Mouse (Mus musculus) hindbrain, embryonic 14.5 days (tissue): ENCODE data around the gene Mbd5. TPM values are rescaled to one million over a fixed set of nuclear protein-coding genes. Genes with fewer than 3 reads are reported as not detected.

ENCODE experiments used
- ATAC-seq: fragments of 200-750 bp; cut with Nextera tagmentation; 2 replicates; pipeline ENCODE4 v1.8.0; 2017; ENCODE audit warnings: moderate number of reproducible peaks, mild to moderate bottlenecking, moderate TSS enrichment, moderate library complexity; ENCODE audit not compliant: low FRiP score
- DNase-seq: peaks from one replicate; pipeline ENCODE4 v3.0.0-alpha.2; 2015; ENCODE audit warnings: low spot score
- H3K27ac ChIP-seq: fragments of 300-500 bp; sonication (generic); 2 replicates; pipeline ENCODE4 v1.5.1; 2014; ENCODE audit warnings: mild to moderate bottlenecking, moderate library complexity
- H3K27me3 ChIP-seq: fragments of 300-500 bp; sonication (generic); 2 replicates; pipeline ENCODE4 v1.6.1; 2014; ENCODE audit warnings: mild to moderate bottlenecking, low read length, mixed read lengths; ENCODE audit not compliant: control insufficient read depth, insufficient read depth
- H3K36me3 ChIP-seq: fragments of 300-500 bp; sonication (generic); replicated peaks from 2 replicates; pipeline ENCODE4 v1.6.1; 2014; ENCODE audit not compliant: control insufficient read depth, insufficient read depth
- H3K4me1 ChIP-seq: fragments of 300-500 bp; sonication (generic); replicated peaks from 2 replicates; pipeline ENCODE4 v1.6.1; 2014; ENCODE audit warnings: antibody characterized with exemption, low read length, mixed read lengths; ENCODE audit not compliant: control insufficient read depth, insufficient read depth
- H3K4me2 ChIP-seq: fragments of 300-500 bp; sonication (generic); replicated peaks from 2 replicates; pipeline ENCODE4 v1.6.1; 2014; ENCODE audit warnings: mild to moderate bottlenecking, moderate library complexity
- H3K4me3 ChIP-seq: fragments of 300-500 bp; sonication (generic); replicated peaks from 2 replicates; pipeline ENCODE4 v1.5.1; 2014; ENCODE audit warnings: mild to moderate bottlenecking, low read length
- H3K9ac ChIP-seq: fragments of 300-500 bp; sonication (generic); 2 replicates; pipeline ENCODE4 v1.6.1; 2014
- H3K9me3 ChIP-seq: fragments of 300-500 bp; sonication (generic); 2 replicates; pipeline ENCODE4 v1.6.1; 2016; ENCODE audit warnings: low read length; ENCODE audit not compliant: control insufficient read depth
- WGBS: fragments of 180-500 bp; shearing (Covaris S2); extraction: QIAGEN DNeasy Blood & Tissue Kit; methylation state at CpG from one replicate; pipeline ENCODE4 v1.1.7; 2014; 5-methylcytosine and 5-hydroxymethylcytosine counted together
- polyA plus RNA-seq: library from polyadenylated mRNA; unstranded; fragments of >200 nt; fragmentation: Nextera tagmentation; extraction: Ambion mirVana; gene quantifications from 2 replicates; pipeline ENCODE4 v1.2.1, GENCODE M21; 2014

The Mbd5 gene
- polyA plus RNA-seq, result 40.5 and 45.1 TPM in 2 replicates

GRCm38 (mm10) chr2:48948841-48949584 lies at the start of gene Mbd5:
TSS of gene Mbd5 (plus strand) at chr2:48949508.
- no peaks in the 10 kb centered on the region for H3K36me3 ChIP-seq
- ATAC-seq (peak; percentile 99), DNase-seq (peak; percentile 96)
- under 1% methylated on average over 45 of the region's 49 CpGs for WGBS
- H3K27me3 ChIP-seq, result no peaks in the 10 kb centered on the region
- peaks cover 16% of the 10 kb centered on the region for H3K4me1 ChIP-seq
- H3K4me3 ChIP-seq, result peak within 1 kb of the TSS; percentile 82
- H3K4me2 ChIP-seq, result peak within 1 kb of the TSS; percentile 89
- H3K9ac ChIP-seq, result peak within 1 kb of the TSS; percentile 94
- H3K27ac ChIP-seq, result peak within 1 kb of the TSS; percentile 95
- no peaks in the 10 kb centered on the region for H3K9me3 ChIP-seq

DNA sequence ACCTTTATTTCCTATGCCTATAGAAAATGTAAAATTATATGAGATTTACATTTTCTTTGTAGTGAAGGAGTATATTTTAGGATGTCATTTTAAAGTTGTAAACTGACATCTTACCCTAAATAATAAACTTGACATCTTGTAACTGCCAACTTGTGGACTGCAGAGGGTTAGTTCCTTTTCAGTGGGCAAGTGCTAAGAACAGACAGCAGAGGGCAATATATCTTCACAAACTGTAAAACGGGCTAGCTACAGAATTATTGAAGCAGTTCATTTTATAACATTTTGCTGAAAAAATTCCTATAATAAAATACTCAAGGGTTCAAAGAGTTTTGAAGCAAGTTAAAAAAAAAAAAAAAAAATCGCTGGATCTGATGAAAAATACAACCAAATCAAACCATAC lies 40.4 kb upstream of the Mbd5 start:
- no peaks in the 10 kb centered on the region for H3K9me3 ChIP-seq
- WGBS, result 54% methylated on average over 2 of the region's 2 CpGs
- H3K9ac ChIP-seq, result no peak overlapping the region
- ATAC-seq (no peak), DNase-seq (peak; percentile 72)
- H3K4me3 ChIP-seq, result no peak overlapping the region
- no peak overlapping the region for H3K27ac ChIP-seq
- H3K27me3 ChIP-seq, result no peaks in the 10 kb centered on the region
- H3K4me1 ChIP-seq, result no peaks in the 10 kb centered on the region
- H3K4me2 ChIP-seq, result no peak overlapping the region
- peaks cover 57% of the 10 kb centered on the region for H3K36me3 ChIP-seq

GRCm38 (mm10) chr2:48914185-48914584 lies 35.1 kb upstream of the Mbd5 start:
- Histone ChIP-seq H3K27me3 (no peaks in the 10 kb centered on the region), H3K4me1 (no peaks in the 10 kb centered on the region), H3K9me3 (no peaks in the 10 kb centered on the region), H3K9ac (no peak overlapping the region), H3K27ac (no peak overlapping the region), H3K36me3 (peaks cover 54% of the 10 kb centered on the region), H3K4me3 (no peak overlapping the region), H3K4me2 (no peak overlapping the region)
- ATAC-seq (no peak), DNase-seq (no peak)
- WGBS, result 81% methylated on average over 1 of the region's 1 CpGs

GRCm38 (mm10) chr2:48915832-48916231 lies 33.5 kb upstream of the Mbd5 start:
- H3K36me3 ChIP-seq, result peaks cover 46% of the 10 kb centered on the region
- H3K4me3 ChIP-seq, result no peak overlapping the region
- H3K9me3 ChIP-seq, result no peaks in the 10 kb centered on the region
- no peak for ATAC-seq
- H3K9ac ChIP-seq, result no peak overlapping the region
- H3K4me2 ChIP-seq, result no peak overlapping the region
- H3K27me3 ChIP-seq, result no peaks in the 10 kb centered on the region
- DNase-seq, result no peak
- no peaks in the 10 kb centered on the region for H3K4me1 ChIP-seq
- H3K27ac ChIP-seq, result no peak overlapping the region

DNA sequence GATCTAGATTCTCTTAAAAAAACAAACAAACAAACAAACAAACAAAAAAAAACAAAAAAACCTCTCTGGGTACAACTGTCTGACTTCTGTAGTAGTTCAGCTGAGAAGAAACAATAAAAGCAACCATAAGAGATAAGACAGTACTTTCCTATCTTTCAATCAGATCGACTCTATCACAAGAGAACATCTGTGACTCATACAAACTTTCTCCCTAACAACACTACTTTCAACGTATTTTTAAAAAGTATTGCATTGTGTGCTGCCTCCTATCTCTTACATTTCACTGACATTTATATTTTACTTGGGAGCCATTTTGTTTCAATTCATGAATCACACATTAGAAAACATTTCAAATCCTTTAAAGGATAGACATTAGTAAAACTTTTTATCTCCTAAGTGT lies 14.2 kb upstream of the Mbd5 start:
- Histone ChIP-seq H3K4me1 (no peaks in the 10 kb centered on the region), H3K36me3 (peaks cover 44% of the 10 kb centered on the region), H3K4me3 (no peak overlapping the region), H3K27ac (no peak overlapping the region), H3K4me2 (no peak overlapping the region), H3K9ac (no peak overlapping the region), H3K9me3 (no peaks in the 10 kb centered on the region), H3K27me3 (no peaks in the 10 kb centered on the region)
- 93% methylated on average over 2 of the region's 2 CpGs for WGBS
- DNase-seq (no peak), ATAC-seq (no peak)

GRCm38 (mm10) chr2:48947761-48948160 lies 1.5 kb upstream of the Mbd5 start:
- no peaks in the 10 kb centered on the region for H3K27me3 ChIP-seq
- peak overlapping the region; percentile 89 for H3K4me2 ChIP-seq
- DNase-seq, result no peak
- 65% methylated on average over 3 of the region's 3 CpGs for WGBS
- no peak for ATAC-seq
- H3K27ac ChIP-seq, result no peak overlapping the region
- no peaks in the 10 kb centered on the region for H3K36me3 ChIP-seq
- H3K9ac ChIP-seq, result peak overlapping the region; percentile 94
- H3K4me3 ChIP-seq, result peak overlapping the region; percentile 82
- H3K4me1 ChIP-seq, result peaks cover 16% of the 10 kb centered on the region
- no peaks in the 10 kb centered on the region for H3K9me3 ChIP-seq

DNA sequence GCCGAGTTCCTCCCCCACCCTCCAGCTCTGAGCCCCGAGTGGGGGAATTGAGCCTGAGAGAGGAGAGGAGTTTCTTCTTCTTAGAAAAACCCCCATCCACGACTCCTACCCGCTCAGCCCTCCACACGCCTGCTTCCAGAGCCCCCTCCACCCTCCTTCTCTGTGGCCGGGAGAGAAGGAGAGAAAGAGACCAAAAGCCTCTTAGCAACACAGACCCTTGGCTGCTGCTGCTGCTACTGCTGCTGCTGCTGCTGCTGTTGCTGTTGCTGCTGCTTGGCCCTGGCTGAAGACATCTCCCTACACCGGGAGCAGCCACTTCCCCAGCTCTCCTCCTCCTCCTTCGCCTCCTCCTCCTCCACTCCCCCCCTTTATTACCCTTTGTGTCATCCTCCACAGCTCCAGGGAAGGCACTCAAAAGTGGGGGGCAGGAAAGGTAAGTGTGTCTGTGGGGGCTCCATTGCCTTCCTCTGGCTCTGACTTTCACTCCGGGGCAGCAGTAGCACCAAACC lies 489 bp downstream of the Mbd5 start:
- ATAC-seq (peak; percentile 72), DNase-seq (peak; percentile 51)
- peak overlapping the region; percentile 51 for H3K4me2 ChIP-seq
- peak overlapping the region; percentile 82 for H3K4me3 ChIP-seq
- peak overlapping the region; percentile 77 for H3K9ac ChIP-seq
- H3K27ac ChIP-seq, result peak overlapping the region; percentile 95
- H3K9me3 ChIP-seq, result no peaks in the 10 kb centered on the region
- peaks cover 16% of the 10 kb centered on the region for H3K4me1 ChIP-seq
- H3K36me3 ChIP-seq, result no peaks in the 10 kb centered on the region
- H3K27me3 ChIP-seq, result no peaks in the 10 kb centered on the region
- WGBS, result 1% methylated on average over 8 of the region's 9 CpGs

DNA sequence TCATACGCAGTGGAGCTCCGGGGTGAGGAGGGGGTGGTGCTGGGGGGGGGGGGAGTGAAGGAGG lies 776 bp downstream of the Mbd5 start, which contains the start of gene Orc4:
TSS of gene Orc4 (minus strand) at position 26 of the 64 bp plus-strand sequence.
- H3K27ac ChIP-seq, result peak within 1 kb of the TSS; percentile 95
- no peaks in the 10 kb centered on the region for H3K27me3 ChIP-seq
- no peaks in the 10 kb centered on the region for H3K9me3 ChIP-seq
- DNase-seq (no peak), ATAC-seq (no peak; the same call in 1 of the 2 replicates)
- no peaks in the 10 kb centered on the region for H3K36me3 ChIP-seq
- WGBS, result 0% methylated on average over 2 of the region's 2 CpGs
- peak within 1 kb of the TSS; percentile 51 for H3K4me2 ChIP-seq
- peaks cover 16% of the 10 kb centered on the region for H3K4me1 ChIP-seq
- H3K4me3 ChIP-seq, result peak within 1 kb of the TSS; percentile 82
- H3K9ac ChIP-seq, result peak within 1 kb of the TSS; percentile 77

DNA sequence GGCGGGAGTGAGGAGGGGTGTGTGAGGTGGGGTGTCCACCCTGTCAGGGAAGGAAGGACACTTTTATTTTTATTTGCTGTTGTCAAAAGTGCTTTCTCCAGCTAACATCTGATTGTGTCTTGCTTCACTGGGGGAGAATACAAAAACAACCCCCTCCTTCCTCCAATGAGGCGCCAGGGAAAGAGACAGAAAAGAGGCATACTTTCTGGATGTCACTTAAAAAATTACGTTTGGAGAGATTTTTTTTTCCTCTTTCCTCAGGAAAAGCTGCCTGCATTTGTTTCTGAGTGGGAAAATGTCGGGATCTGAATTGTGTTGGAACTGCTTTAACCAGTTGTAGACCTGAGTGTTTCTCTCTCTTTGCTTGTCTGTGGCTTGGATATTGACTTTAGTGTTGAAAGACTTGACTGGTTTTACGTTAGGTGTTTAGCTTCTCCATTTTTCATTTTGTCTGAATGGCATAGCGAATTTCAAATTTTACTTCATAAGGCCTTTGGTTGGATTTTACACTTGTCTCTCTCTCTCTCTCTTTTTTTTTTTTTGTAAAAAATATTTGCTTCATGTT lies 1.1 kb downstream of the Mbd5 start:
- Histone ChIP-seq H3K27me3 (no peaks in the 10 kb centered on the region), H3K36me3 (no peaks in the 10 kb centered on the region), H3K4me1 (peaks cover 16% of the 10 kb centered on the region), H3K4me2 (peak overlapping the region; percentile 51), H3K9me3 (no peaks in the 10 kb centered on the region), H3K4me3 (peak overlapping the region; percentile 82), H3K9ac (peak overlapping the region; percentile 77), H3K27ac (peak overlapping the region; percentile 95)
- DNase-seq (peak; percentile 30), ATAC-seq (no peak)
- WGBS, result 9% methylated on average over 5 of the region's 6 CpGs
